Mouse (Mus musculus): ENCODE measurements at regions not wholly inside any gene's neighbourhood (a gene's known extent, or its start where the extent isn't known, plus 50 kb on each side); places are given as distances from the start of the nearest gene placed in this dataset.
A peak's percentile ranks its signal among the peaks of the same experiment; 100 is the strongest.

DNA sequence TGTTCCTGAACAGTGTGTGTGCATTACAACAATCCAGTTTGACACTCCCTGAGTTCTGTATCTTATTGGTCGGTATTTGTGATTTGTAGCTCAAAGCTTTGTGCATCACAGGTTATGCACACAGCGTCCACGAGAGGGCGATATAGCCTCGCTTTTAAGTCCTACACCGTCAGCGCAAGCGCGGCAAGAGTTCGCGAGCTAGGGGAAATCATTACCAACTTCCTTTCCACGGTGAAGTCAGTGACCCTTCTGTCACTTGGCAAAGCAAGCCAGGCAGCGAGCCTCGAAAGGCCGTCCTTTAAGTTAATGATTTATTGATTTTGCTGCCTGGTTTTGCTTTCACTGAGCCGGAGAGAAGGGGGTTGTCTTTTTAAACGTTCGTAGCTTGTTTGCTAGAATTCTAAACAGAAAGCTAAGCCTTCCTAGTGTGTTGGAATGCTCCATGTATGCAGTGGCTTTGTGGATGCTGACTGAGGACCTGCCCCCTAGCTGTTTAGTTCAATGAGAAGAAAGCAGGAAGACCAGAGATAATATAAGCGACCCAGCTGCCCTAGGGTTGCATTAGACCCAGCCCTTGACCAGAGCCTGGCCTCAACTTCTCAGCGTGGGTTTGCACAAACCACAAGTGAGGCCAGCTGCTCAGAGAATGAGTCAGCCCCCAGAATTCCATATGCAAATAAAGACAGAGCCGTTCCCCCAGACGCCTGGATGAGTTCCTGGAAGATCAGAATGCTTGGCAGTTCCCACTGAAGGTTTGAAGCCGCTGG lies 79.0 kb upstream of the Ipo5 start:
- DNase-seq: peak; percentile 71 to 72

DNA sequence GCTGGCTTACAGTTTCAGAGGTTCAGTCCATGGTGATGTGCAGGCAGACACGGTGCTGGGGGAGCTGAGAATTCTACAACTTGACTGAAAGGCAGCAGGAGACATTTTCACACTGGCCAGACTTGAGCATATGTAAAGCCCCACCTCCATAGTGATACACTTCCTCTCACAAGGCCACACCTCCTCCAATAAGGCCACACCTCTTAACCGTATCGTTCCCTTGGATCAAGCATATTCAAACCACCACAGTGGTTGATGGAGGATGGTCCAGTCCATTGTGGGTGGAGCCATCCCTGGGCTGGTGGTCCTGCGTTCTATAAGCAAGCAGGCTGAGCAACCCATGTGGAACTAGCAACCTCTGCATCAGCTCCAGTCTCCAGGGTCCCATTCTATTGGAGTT lies 76.2 kb upstream of the Ipo5 start:
- DNase-seq: no peak

DNA sequence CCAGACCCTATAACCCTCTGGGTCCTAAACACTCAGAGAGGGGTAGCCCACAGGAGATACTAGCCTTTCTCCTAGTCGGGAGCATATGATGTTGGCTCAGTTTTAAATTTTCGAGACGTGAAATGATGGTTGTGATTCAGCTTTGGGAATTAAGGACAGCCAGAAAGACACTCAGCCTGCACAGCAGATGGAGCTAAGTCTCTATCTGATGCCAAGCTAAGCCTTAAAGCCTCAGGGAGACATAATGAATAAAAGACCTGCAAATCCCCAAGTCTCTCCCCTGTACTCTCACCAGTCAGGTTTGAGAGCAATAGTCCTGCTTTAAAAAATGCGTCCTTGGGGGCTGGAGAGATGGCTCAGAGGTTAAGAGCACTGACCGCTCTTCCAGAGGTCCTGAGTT lies 75.3 kb upstream of the Ipo5 start:
- DNase-seq: no peak

DNA sequence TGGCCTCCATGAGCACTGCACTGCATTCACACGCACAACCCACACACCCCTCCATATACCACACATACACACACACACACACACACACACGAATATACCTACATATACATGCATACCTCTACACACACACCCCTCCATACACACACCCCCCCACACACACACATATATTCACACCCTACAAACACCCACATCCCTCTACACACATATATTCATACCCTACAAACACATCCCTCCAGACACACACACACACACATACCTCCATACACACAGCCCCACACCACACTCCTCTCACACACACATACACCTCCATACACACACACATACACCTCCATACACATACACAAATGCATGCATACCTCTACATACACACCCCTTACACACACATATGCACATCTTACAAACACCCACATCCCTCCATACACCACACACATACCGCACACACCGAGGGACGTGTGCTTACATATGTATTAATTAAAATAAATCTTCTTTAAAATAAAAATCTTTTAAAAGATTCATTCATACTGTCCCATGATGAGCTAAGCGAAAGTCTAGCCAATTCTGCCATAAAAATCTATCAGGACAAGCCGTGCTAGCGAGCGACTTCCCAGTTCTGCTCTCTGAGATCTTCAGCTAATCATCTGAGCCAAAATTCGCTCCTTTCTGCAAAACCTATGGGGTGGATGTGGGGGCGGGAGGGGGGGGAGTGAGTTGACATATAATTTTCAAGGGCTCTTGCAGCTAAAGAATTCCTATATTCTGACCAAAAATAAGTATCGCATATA lies 74.3 kb upstream of the Ipo5 start:
- DNase-seq: no peak

DNA sequence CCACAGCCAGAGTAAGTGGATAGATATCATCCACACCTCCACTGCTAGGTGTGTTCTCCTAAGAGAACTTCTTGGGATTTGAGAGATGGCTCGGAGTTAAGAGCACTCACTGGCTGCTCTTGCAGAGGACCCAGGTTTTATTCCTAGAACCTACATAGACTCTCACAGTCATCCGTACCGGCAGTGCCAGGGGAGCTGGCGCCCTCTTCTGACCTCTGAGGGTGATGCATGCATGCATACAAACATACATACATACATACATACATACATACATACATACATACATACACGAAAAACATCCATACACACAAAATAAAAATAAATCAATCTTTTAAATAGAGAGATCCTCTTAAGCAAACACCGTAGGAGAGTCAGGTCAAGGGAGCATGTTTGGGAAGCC lies 70.1 kb upstream of the Ipo5 start:
- no peak for DNase-seq

DNA sequence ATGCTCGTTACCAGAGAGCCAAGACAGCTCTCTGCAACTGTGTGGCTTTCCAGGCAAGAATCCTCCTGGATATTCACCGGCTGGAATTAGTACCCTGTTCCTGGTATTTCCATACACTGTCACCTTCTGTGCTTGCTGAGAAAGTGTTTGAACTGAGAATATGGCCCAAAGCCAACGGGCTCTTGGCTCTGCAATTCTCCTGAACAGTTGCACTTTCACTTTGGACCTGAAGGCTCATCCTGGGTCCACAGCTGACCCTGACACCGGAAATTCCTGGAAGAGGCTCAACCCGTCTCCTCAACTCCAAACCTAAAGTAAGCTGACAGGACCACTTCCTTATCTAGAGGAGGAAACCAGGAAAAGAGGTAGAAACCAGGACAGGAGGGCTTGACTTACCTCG lies 69.7 kb upstream of the Ipo5 start:
- DNase-seq: no peak

DNA sequence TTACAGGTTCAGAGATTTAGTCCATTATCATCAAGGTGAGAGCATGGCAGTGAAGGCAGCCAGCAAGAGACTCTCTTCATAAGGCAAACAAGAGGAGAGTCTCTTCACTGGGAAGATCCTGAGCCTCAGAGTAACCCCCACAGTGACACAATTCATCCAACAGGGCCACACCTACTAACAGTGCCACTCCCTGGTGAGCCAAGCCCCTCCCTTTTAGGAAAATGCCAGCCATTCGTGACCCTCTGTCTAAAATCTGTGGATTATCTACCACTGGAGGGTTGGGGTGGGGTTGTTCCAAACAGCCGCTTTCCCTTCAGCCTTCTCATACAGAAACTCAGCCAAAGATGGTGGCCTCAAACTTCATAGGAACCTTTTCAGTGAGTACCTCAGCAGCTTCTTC lies 65.9 kb upstream of the Ipo5 start:
- no peak for DNase-seq

DNA sequence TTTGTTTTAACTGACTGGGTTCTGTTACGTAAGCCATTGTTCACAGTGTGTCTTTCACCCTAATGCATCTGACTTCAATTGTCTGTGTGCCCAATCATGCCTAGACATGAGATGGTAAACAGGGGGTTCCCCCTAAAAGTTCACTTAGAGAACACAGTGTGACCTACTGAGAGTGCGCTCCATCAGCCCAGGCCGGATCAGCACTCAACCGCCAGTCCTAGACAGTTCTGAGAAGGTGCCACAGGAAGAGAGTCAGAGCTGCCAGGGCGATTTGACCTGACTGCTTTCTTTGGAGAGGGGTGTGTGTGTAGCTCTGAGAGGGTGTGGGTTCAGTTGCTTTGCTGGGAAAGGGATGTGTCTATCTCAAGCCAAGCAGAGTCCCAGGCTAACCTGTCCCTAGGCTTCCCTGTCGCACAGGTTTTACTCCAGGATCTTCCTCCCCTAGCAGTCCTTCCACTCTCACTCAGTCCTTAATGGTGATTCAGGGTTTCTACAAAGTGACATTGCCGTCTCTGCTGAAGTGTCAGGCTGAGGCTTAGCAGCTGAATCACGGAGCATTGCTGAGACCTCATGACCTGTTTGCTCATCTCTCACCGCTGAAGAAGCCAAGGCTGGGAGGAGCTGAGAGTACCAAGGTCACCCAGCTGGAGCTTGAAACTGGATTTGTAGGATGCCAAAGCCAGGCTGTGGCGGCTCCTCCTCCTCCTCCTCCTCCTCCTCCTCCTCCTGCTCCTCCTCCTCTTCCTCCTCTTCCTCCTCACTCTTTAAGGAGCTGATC lies 64.8 kb upstream of the Ipo5 start:
- DNase-seq: no peak

DNA sequence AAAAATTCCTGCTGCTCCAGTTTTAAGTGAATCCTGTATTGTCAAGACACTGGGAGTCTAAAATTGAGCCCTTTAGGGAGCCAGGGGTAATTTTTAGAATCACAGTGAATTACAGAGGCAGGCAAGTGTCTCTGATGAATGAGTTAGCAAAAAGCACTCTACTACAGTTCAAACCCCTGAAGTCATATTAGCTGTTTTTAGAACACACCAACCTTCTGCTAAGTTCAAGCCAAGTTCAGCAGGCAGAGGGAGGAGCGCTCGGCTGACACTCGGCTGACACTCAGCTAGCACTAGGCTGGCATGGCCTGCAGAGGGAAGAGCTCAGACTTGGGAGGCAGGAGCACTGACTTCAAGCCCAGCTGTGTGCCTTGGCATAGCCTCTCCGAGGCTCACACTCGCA lies 64.0 kb upstream of the Ipo5 start:
- DNase-seq: no peak

DNA sequence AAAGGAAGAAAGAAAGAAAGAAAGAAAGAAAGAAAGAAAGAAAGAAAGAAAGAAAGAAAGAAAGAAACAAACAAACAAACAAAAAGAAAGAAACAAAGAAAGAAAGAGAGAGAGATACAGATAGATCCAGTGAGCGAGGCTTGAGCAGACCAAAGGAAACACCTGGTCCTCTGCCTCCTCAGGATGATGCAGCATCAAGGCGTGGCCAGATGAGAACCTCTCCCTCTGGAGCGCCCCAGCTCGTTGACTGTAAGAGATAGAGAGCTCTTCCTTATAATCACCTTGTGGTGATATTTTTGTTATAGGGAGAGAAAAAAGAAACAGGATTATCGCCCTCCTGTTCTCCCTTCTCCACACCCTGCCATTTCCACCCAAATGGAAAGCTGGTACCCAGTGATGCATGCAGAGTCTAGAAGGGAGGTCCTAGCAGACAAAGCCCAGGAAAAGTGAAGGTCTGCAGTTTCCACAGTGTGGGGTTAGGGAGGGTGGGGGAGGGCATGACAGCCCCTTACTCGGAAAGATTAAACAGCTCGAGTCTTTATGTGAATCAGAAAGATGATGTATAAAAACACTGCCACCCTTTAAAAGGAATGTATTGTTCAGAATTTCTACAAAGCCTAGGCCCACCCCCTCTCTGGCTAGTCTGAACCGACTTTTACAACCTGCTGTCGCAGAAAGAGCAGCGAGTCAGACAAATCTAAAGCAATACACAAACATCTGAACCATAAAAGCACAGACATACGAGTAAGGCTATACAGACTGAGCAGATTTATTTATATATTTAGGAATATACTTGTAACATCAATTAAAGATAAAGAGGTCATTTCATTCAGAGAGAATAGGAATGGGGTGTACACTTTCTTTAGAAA lies 62.7 kb upstream of the Ipo5 start:
- DNase-seq: no peak

DNA sequence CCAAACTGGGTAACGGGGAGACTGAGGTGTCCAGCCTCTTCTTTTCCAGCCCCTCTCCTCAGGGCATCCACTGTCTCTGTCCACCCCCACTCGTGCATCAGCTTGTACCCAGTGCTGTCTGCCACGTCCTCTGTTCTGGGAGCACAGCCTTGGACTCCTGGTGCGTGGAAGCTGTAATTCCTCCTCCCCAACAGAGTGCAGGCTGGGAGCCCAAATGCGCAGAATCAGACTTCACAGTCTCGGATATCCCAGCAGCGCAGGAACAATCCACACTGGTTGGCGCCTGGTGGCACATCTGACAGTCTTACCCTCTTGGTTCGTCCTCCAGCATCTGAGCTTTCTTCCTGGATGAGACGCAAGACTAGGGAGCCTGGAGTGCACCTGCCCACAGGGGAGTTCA lies 61.9 kb upstream of the Ipo5 start:
- DNase-seq: no peak

DNA sequence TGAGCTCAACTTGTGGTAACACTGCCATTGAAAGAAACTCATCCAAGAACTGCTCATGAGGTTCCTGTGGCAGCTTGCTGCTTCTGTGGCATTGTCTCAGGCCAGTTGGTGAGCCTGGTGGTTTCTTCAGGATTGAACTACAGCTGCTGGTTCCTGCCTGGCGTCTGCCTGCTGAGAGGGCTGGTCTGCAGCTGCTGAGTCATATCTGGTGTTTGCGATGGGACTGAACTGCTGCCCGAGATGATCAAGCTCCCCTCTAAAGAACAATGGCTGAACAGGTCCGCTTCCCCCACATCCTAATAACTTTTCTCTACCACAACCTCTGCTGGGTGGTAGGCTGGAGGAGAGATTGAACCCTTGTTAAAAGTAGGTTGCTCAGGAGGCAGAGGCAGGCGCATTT lies 57.4 kb upstream of the Ipo5 start:
- DNase-seq: no peak

DNA sequence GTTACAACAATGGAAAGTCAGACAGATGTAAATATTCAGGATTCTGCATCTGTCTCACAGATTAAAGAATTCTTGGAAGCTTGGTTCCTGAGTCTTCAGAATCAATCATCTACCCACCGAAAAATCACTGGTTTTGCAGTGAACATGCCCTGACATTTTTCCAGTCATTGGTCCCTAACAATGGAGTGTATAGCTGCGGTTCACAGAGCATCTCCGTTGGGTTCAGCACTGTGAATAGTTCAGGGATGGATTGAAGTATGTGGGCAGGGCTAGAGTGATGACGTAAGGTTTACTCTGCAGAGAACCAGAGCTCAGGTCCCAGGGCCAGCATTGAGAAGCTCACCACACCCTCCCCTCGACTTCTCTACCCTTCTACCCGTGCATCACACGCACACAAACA lies 56.5 kb upstream of the Ipo5 start:
- no peak for DNase-seq

DNA sequence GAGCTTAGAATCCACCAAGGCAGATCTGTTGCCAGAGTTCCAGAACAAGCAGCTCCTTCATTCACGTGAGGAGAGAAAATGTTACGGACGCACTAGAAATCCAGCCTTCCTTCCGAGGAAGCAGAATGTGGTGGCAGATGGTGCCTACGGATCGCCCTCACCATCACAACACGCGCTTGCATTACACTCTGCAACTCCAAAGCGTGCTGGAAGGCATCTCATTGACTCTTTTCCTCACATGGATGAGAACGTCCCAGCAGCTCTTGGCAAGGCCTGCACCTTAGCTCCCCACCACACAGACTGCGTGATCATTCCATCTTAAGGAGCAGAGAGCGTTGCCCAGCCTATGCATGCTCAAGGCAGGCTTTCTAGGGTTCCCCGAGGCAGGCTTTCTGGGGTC lies 55.8 kb upstream of the Ipo5 start:
- DNase-seq: no peak
